Mouse (Mus musculus): ENCODE measurements around the gene Nt5c1a.

The Nt5c1a gene

DNA sequence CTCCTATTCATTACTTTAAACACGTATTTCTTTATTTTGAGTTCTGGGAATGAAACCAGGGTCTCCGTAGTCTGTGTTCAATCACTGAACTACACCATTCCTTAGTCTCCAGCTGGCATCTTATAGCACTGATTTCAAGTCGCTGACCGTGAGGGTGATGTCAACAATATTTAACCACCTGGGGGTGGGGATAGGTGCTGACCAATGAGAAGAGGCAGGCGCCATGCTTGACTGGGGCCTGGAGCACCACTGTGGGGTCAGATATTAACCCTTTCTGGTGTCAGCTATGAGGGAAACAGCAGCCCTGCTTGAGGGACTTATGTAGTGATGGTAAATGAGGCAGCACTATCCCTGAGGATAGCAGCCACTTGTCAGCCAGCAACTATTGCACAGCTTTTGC lies 10.1 kb downstream of the Nt5c1a start:
- DNase-seq (ENCODE audit: low read depth, low spot score), result no peak

DNA sequence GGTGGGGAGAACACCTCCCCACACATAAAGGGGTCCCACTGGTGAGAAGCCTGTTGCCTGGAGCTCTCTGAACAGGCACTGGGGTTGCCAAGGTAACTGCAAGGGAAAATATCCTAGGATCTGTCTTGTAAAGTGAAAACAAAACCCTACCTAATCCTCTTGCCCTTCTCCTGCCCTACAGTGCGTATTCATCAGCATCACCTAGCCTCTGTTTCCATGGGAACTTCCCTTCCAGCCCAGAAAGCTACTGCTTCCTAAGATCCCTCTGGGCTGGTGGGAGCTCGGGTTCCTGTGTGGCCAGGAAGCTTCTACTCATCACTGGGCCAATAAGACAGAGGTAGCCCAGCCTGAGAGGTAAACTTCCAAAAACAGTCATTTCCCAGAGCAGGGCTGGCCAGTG lies 11.0 kb downstream of the Nt5c1a start:
- no peak for DNase-seq (ENCODE audit: low read depth, low spot score)

DNA sequence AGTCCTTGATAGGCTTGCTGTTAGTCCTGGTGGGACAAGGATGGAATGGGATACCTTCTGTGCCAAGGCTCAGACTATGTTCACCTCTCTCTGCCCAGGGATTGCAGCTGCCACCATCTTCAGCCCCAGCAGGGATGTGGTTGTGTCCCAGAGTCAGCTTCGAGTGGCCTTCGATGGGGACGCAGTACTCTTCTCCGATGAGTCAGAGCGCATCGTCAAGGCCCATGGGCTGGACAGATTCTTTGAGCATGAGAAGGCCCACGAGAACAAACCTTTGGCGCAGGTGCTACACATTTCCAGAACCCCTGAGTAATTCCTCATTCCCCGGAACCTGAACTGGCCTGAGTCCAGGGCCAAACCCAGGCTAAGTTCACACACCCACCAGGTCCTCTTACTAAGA lies 12.7 kb downstream of the Nt5c1a start:
- no peak for DNase-seq (ENCODE audit: low read depth, low spot score)

DNA sequence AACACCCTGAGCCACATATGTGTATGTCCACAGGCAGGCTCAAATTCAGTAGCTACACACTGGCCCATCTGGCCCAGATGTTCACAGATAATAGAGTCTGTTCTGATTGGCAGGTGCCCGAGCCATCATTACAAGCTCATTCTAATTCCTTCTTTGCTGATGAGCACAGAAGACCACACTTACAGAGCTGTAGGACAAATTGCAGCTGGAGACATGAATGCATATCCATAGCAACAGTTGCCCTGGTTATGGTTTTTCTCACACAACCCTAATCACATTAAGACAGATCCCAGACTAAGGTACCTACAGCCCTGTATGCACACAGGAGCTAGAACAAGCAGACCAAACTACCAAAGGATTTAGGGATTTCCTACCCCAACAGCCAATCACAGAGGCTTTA lies 14.1 kb downstream of the Nt5c1a start:
- no peak for DNase-seq (ENCODE audit: low read depth, low spot score)

DNA sequence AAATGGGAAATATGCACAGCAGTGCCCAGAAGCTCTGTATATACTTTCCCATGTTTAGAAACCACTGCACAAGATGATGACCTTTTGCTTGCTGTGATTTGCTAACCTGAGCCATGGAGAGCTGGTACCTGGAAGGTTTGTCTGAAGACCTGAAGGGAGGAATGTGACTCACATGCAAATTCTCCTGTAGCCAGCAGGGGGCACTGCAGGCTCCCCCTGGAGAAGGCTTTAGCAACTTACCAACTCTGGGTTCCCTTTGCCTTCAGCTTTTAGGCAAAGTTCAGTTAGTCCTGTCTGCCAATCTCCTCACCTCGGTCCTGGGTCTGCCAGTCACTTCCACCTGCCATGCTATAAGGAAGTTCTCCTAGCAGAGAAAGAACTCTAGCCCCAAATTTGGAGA lies 15.5 kb downstream of the Nt5c1a start:
- no peak for DNase-seq (ENCODE audit: low read depth, low spot score)

DNA sequence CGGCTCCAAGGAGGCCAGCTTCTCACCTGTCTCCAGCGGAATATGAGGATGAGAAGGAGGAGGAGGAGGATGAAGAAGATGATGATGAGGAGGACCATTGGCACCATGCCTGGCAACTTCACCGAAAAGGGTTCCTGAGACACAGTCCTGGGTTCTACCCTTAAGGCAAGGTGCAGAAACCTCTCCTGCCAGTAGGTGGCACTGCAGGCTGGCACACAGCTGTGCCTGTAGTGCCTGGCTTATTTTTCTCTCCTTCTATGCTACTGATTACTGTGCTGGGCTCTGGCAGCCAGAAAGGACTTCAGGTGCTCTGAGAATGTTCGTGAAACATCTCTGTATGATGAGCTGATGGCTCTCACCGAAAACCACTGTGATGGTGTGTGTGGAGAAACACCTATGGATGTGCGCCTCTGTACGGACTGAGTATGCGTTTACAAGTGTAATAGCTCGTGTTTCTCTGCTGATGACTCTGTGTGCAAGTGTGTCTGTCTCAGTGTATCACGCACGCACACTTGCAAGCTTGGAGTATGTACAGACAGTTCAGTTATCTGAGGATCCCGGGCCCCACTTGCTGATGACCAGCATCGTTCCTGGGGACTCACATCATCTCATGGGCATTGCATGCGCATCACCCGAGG lies 18.5 kb downstream of the Nt5c1a start:
- DNase-seq (ENCODE audit: low read depth, low spot score), result no peak

DNA sequence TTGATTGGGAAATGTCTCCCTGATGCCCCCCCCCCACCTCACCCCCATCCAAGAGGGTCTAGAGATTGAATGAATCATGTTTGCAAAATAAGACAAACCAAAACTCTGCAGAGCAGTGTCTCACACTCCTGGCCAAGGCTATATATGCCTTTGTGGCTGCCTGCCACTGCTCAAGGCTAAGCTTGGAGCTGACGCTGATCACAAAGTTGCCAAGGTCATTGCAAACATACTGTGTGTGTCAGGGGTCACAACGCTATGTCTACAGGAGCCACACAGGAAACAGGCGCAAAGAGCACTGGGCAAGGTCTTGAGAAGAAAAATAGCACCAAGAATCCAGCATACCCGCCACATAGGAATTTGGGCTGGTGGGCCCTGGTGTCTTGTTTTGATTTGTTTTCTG lies 19.3 kb downstream of the Nt5c1a start:
- DNase-seq (ENCODE audit: low read depth, low spot score), result no peak

DNA sequence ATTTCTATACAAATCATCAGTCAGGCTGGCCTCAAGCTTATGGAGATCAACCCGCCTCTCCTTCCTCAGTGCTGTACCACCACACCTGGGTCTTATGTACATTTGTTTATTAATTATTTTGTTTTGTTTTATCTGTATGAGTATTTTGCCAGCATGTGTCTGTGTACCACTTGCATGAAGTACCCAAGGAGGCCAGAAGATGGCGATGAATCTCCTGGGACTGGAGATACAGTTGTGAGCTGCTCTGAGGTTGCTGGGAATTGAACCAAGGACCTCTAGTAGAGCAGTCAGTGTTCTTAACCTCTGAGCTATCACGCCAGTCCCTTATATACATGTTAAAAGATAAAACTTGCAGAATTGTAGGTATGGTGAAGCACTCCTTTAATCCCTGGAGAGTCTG lies 22.0 kb downstream of the Nt5c1a start:
- DNase-seq (ENCODE audit: low read depth, low spot score), result no peak

DNA sequence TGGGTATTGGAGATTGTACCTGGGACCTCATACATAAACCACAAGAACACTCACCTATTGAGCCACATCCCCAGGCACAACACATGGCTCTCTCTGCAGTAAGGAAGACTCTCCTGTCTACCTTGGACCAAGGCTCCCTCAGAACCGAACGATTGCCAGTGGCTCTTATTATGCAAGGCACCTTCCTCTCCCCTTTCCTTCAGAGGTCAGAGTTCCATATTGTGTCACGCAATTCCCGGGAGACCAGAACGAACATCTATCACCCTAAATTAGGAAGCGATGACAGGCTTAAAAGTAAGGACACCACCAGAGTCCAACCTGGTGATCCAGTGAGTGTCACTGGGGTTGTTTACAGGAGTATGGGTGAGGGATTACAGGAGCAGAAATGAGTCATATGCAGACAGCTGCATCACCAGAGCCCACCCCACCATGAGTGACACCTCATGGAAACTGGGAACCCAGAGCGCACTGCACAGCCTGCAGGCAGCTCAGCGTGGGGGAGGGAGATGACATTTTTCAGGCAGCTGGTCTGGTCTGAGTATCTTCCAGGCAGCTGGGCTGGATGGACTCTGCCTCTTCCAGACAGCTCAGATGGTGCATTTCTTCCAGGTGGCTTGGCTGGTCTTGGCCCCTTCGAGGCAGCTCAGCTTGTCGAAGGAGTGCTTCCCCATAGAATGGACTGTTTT lies 24.6 kb downstream of the Nt5c1a start:
- DNase-seq (ENCODE audit: low read depth, low spot score), result no peak

DNA sequence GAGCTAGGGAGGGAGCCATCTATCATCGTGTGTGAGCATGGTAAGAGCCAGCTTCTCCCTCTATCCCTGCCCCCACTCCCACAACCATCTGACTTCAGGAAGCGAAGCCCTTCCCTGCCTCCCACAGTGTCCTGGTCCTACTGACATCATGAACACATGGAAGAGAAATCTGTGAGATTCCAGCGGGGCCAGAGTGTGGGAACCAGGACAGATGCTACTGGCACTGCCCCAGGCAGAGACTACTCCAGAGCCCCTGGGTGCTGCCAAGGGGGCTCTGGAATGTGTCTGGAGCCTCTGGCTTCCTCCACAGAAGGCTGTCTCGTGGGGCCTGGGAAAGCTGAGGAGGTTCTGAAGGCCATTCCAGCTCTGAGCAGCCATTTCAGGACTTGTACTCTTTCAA lies 26.4 kb downstream of the Nt5c1a start:
- DNase-seq (ENCODE audit: low read depth, low spot score), result no peak

DNA sequence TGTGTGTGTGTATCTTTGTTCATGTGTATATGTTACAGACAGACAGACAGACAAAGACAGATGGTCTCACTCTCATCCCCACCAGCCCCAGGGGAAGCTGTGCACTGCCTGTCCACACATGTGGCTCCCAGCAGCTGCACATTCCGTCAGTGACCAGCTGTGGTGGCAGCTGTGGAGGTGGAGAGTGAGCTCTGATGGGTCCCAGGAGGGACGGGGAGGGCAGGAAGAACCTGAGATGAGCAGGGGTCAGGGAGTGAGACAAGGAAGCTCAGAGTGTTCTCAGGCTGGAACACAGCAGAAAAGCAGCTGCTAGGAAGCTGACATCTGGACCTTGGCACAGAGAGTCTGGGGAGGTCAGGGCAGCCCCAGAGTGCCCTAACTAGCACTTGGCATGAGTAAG lies 27.0 kb downstream of the Nt5c1a start:
- DNase-seq (ENCODE audit: low read depth, low spot score), result no peak

DNA sequence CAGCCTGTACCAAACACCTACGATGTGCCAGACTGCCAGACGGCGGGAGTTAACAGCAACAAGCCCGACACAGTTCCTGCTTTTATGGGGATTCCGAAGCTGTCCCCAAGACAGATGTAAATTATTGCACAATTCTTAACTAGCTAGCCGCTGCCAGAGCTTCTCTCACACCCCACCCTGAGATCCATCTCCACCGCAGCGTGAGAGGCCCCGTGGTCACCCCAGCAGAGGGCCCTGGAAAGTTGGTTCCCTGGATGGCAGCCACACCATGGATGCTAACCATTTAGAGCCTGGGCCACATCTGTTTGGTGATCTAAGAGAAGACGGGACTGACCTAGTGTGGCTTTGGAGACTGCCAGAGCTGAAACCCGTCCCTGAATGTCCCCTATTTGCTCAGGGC lies 27.9 kb downstream of the Nt5c1a start:
- no peak for DNase-seq (ENCODE audit: low read depth, low spot score)

DNA sequence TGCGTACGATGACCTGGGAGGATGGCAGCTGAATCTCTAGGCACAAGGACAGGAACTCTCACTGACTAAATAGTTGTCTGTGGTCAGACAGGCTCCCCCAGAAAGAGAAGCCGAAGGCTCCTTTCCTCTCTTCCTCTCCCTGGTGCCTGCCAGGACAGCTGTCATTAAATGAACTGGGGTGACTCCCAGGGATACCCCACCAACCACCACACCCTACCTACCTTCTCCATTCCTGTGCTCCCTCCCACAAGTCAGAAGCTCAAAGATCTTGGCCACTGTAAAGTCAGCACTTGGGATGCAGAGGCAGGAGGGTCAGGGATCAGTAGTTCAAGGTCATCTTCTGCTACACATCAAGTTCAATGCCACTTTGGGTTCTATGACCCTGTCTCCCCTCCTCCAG lies 31.5 kb downstream of the Nt5c1a start:
- DNase-seq (ENCODE audit: low read depth, low spot score), result no peak

DNA sequence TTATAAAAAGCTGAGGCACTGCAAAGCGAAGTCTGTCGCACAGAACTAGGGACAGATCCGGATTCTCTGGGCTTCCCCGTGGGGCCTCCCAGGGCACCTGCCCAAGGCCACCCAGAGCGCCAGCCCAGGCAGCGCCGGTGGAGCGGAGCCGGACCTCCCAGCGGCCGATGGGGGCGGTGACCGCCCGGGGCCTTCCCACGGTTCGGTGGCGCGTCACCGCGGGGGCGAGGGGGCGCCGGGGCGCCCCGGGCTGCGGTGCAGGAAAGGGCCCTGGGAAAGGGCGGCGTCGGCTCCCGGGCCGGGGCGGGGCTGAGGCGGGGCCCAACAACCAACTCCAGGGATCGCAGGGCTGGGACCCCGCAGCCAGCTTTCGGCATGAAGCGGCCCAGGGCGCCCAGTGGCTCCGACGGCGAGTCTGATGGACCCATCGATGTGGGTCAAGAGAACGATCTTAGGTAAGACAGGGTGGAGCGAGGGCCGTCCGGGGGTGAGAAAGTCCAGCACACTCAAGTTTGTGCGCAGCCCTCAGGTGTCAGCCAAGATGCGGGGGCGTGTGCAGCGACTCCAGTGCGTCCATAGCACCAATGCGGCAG lies 32.3 kb downstream of the Nt5c1a start, which contains the start of gene Heyl:
Heyl (plus strand) TSS at position 65 of the 593 bp plus-strand sequence.
- DNase-seq (ENCODE audit: low read depth, low spot score), result no peak

DNA sequence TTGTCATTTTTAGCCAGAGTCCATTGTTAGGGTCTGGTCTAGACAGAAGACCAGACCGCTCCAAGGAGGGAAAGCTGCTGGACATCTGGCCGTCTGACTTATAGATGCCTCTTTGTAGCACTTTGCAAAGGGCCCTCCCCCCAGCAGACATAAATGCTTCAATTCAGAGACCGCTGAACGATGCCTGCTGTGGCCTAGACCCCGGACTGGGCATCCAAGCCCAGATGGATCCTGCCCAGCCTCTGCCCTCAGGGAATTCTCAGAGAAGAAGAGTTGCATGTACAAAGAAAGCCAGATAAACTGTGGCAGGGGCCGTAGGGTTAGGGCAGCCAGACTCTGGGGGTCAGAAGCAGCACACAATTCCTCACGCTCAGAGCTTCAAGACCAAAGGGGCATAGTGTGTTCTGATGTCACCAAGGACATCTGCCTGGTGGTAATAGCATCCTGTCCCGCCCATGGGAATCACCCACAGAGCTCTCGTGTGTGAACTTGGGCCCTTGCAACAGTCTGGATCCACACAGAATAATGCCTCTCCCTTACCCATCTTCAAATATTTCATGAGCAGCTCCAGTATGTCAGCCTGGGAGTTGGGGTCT lies 34.6 kb downstream of the Nt5c1a start:
- DNase-seq (ENCODE audit: low read depth, low spot score), result no peak

DNA sequence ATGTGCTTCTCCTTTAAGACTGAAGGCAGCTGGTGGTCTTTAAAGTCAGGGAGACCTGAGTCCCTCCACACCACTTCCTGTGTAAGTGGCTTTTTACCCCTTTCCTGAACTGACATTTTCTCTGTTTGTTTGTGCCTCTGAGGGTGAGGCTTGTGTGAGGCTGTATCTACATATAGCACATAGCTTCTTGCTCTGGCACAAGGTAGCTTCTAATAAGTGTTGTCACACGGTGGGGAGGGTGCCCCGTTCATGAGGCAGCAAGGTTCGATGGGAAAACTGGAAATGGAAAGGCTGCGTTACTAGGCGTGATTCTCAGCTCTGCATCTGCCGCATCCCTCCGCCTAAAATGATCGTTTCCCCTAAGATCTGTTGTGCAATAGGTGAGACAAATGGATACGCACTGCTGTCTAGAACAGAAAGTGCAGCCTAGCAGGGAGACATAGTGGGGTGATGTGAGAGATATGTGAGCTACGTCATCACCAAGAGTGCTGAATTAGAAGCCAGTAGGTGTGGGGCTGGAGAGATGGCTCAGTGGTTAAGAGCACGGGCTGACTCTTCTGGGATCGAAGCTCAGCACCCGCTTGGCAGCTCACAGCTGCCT lies 35.2 kb downstream of the Nt5c1a start:
- no peak for DNase-seq (ENCODE audit: low read depth, low spot score)

DNA sequence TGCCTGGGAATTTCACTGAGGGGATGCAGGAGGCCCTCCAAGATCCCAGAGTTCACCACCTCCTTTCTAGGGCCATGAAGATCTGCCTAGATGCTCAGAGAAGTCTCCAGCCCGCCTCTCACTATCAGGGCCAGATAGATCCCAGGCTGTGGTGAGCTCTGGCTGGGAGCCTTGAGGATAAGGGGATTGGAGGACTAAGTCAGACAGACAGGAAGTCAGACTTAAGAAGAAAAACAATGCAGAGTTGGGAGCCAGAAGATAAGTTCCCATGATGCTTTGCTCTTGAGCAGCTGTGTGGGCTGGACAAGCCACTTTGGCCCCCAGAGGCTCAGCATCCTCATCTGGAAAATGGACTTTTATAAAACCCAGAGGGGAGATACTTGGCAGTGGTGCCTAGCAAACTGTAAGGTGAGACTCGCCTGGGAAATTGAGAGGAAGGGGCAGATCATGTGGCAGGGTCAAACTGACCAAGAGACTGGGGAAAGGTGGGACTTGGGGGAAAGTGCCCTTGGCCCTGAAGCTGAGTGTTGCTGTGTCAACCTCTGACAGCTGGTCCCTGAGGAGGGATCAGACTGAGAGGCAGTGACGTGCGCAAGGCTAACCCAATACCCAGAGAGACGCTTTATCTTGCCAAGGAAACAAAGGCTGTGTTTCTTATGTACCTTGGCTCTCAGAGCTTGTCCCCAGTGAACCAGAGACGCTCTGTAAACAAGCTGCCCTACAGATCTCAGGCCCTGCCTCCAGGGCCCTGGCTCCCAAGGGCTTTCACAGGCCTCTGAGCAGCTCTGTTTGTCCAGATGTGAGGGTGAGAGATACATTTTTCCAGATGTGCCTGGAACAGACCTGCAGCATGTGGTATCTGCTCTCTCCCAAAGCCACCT lies 36.3 kb downstream of the Nt5c1a start:
- DNase-seq (ENCODE audit: low read depth, low spot score), result no peak

DNA sequence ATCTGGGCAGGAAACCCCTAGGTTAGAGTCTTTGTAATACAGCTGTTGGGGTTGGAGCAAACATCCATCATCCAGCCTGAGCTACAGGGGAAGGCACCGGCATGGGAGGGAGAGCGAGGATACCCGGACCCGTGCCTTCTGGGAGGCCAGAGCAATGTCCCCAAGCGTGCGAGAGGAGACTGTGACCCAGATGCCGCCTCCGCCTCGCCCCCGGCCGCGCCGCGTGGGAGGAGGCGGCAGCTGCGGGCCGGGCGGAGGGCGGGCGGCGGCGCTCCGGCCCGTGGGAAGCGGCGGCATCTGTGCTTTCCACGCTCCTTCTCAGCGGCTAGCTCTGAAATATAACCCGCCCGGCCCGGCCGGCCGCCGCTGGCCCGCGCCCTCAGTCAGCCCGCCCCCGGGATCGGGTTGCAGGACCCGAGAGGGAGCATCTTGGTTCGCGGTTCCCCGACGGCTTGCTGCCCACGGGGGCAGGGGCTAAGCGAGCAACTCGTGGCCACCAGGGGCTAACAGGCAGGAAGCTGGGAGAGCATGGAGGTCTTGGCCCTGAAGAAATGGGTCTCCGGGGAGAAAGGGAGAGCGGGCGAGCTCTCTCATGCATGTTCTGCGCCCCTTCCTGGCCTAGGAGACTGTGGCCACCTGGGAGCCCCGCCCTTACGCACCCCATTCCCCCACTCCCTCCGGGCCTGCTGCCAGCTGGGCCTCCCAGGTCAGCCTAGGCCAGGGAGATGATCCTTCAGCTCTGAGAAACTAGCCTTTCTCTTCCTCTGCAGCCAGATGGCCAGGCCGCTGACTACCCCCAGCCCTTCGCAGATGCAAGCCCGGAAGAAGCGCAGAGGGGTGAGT lies 38.3 kb downstream of the Nt5c1a start:
- no peak for DNase-seq (ENCODE audit: low read depth, low spot score)

DNA sequence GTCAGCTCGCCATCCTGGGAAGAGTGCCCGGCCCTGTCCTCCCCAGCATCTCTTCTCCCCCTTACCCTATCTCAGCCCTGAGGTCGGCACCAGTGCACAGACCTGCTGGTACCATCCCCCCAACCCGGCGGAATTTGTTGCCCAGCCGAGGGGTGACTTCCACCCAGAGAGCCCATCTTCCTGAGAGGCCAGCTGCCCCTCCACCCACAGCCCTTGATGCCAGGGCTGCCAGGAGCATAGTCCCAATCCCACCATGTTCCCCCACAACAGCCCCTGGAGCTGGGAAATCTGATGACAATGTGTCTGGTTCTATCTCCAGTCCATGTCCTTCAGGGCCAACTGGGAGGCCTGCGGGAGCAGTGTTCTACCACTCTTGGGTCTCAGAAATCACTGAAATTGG lies 44.9 kb downstream of the Nt5c1a start:
- DNase-seq (ENCODE audit: low read depth, low spot score), result no peak

DNA sequence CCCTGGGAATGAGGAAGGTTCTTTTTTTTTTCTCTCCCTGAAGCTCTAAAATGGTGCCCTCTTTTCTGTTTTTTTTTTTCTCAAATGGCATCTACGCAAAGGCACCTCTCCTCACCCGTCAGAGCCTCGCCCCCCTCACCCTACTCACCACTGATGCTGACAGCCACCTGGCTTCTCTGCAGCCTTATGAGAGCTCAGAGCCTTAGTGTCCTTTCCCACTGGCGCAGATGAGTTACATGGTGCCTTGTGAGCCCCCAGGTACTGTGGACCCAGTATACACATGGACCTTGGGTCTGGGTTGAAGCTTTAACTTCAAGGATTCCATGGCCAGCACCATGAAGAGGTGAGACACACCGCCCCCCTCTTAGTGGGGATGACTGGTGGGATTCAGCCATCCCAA lies 45.3 kb downstream of the Nt5c1a start:
- DNase-seq (ENCODE audit: low read depth, low spot score), result no peak
